Mouse (Mus musculus): ENCODE results near the gene Tmem252.

DNA sequence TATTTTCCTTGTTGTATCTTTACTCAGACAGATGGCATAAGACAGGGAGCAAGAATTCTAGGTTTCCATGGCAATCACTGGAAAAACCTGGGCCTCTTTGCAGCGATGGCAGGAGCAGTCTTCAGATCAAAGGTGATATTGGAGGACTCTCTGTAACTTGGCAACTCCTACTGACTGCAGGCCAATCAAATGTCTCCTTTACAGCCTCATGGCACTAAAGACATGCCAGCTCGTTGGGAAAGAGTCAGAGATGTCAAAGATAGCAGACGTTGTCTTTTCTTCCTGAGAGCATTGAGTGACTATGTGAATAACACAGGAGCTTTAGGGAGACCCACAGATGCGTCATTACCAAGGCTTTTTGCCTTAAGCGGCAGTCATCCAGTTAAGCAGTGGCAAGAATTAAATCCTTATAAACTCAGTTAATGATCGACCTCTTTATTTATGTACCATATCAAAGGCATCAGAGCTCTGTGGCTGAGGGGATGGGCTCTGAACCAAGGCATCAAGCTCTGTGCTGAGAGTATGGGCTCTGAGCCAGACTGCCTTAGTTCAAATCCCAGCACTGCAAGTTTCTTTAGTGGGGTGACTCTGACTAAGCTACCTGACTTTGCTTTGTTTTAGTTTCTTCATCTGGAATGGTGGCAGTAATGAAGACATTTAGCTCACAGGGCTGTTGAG lies 21.3 kb upstream of the Tmem252 start:
- TF ChIP-seq CTCF (IDR thresholded peaks at IDR 0.05; ENCODE audit: extremely low read depth, insufficient read length, insufficient replicate concordance, low read depth, low read length): no peak
- TF ChIP-seq POLR2A (IDR thresholded peaks at IDR 0.05; ENCODE audit: low read depth, low read length): no peak
